Mouse (Mus musculus) spleen, postnatal 14 days (tissue): ENCODE results near the gene Itpk1.

Experiments
- DNase-seq, 2 experiments: peaks; one replicate each; pipeline ENCODE4 v3.0.0; 2021 to 2022; ENCODE audit warnings: low spot score in 2 of 2

Itpk1 gene

DNA sequence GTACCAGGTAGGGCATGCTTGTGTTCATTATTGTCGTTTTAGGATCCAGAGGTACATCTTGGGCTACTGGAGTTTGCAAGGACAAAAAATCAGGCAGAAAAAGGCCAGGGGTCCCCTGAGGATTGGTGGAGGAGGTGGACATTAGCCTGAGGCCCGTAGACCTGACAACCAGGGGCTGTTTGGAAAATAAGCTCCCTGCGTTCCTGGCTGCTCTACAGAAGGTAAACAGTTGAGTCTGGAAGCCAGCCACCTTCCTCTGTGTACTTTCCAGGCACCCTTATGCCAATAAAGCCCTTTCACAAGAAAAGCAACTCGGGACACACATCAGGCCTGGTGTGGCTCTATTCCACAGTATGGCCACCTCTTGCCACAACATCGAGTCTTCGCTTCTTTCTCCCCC lies 79.0 kb downstream of the Itpk1 start:
- no peak for DNase-seq

DNA sequence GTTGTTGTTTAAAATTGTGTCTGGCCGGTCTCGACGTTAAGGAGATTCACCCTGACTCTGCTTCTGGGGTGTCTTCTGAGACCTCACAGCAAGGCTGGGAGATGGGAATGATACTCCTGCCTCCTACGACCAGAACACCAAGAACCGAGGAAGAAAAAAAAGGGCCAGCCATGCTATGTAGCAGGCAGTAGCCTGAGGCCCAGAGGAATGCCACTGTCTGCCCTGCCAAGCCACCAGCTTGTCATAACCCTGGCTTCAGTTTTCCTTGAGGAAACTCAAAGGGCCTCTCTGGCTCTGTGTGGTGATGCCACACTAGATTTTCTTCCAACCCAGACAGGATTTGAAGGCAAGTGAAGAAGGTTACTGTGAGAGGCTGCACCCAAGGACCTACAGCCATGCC lies 79.6 kb downstream of the Itpk1 start:
- no peak for DNase-seq

DNA sequence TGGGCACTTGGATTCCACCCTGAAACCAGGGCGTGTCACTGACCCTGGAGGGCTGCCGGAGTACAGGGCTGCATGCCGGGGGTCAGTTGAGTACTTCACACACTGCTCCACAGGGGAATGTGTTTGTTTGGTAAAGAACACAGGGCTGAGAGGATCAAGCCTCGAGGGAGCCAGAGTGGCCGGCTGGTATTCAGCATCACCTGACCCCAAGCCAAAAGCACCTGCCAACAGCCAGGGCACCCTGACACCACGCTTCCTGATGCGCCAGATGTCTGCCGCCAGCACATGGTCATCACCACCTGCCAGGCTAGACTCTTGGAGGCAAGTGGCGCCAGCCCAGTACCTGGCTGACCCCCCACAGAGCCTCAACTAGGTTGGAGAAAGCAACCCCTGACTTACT lies 80.9 kb downstream of the Itpk1 start:
- no peak for DNase-seq

DNA sequence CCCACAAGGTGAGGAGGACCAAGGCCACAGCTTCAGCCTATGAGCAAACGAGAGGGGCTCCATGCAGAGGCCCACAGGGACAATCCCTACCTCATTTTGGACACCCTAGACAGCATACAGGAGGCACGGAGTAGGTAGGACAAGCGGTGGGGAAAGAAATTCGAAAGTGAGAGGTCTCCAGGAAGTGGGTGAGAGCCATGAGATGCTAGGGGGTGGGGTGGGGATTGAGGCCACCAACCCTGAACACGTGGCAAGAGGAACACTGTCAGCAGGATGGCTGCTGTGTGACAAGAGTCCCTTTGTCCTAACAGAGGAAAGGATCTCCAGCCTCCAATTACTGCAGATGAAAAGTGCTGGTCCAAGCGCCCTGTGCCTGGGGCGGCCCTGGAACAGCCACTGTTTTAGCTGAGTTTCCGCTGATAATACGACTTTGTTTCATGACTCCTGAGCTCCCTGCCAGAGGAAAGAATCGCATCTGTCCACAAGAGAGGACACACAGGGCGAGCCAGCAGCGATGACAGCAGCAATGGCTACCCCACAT lies 82.4 kb downstream of the Itpk1 start:
- DNase-seq, result no peak

DNA sequence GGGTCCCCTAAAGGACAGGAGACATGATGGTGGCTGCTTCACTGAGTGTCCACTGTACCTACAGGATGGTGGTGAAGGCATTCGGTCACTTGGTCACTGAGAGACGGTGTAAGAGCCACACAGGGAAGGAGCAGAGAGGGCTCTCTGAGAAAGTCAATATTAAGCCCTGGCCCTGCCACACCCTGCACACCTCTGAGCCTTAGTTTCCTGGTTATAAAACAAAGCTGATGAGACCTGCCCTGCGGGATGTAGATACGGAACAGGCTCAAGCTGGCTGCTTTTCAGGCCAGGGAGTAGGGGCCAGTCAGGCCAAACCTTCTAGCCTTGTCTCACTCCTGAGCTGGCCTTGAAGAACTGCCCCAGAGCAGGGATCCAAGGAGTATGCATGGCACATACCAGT lies 82.9 kb downstream of the Itpk1 start:
- DNase-seq, result no peak

DNA sequence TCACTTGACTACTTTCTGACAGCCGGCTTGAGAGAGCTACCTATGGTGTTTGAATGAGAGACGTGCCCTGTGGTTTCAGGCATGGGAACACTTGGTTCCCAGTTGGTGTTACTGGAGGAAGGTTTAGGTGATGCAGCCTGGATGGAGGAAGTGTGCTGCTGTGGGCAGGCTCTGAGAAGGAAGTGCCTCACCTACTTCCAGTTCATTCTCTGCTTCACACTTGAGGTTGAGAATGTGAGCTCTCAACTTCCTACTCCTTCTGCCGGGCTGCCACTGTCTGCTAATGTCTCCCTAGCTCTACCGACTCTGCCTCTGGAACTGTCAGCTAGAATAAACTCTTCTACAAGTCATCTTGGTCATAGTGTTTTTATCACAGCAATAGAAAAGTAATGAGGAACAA lies 83.5 kb downstream of the Itpk1 start:
- DNase-seq, result no peak

DNA sequence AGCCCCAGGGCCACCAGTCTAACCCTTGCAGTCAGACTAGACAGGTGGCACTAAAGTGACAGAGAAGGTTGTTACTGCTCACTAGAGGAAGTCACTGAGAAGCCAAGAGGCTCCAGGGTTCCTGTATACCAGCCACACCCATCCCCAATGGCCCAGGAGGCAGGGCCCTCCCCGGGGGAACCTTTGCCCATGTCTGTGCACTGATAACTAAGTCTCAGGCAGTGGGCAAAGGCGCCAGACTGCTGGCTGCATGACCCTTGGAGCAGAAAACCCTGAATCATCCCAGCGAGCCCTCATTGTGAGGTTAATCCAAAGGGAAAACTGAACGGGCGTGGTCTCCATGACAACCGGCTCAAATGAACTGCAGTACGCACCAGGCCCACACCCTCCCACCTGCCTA lies 84.8 kb downstream of the Itpk1 start:
- peak in 1 of 2 experiments; percentile 20 for DNase-seq

DNA sequence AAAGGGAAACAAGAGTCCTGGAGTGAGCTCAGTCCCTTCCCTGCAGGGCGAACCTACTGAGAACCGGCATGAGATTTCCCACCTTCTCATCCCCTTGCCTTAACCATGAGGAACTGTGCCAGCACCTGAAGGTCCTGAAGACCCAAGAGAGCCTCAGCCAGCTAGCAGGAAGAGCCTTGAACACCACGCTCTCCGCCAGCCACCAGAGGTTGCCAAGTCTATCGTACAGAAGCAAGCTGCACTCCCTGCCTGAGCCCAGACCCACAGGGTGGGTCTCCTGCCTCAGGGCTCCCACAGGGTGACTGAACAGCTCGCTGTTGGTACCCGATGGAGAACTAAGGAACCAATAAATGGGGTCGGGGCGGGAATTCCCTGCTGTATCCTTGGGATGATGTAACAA lies 86.6 kb downstream of the Itpk1 start:
- no peak for DNase-seq

DNA sequence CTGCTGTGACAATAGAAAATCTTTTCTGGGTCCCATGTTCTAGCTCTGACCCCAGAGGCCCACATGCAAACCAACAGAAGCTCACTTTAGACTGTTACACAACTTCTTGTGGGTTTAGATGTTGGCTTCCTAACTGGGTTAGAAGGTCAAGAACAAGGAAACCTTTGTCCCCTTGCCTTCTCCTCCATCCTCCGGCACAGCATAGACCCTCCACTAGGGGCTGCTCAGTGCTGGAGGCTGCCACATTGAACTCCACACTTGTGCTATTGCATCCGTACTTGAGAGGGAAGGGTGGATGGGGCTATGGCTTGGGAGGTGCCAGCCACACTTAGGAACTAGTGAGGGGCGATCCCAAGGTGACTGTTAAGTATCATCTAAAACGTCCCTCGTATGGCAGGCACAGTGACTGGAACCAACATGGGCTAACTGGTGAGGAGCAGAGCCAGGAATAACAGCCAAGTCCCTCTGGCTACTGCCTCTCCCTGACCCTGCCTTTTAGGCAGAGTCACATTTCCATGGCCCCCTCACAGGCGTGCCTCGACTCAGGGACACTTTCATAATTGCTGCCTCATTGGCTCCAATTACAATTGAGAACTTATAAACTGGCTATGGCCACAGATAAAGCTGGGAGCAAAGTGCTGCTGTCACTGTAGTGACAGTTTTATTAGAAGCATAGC lies 87.7 kb downstream of the Itpk1 start:
- DNase-seq, result no peak

DNA sequence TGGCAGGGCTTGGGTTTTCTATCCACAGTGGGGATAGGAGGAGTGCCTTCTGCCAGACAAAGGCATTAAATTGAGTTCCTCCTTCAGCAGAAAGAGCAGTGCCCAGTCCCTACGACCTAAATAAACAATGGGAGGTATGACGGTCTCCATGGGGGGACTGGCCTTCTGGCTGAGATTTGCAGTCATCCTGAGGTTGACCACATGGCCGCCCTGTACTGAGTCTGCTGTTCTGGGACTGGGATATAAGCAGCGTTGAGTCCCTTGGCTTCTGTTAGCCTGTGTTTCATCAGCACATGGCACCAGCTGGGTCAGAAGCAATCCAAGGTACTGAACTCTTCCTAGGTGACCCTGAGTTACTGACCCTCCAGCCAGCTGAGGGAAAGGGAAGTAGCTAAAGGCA lies 88.5 kb downstream of the Itpk1 start:
- no peak for DNase-seq

DNA sequence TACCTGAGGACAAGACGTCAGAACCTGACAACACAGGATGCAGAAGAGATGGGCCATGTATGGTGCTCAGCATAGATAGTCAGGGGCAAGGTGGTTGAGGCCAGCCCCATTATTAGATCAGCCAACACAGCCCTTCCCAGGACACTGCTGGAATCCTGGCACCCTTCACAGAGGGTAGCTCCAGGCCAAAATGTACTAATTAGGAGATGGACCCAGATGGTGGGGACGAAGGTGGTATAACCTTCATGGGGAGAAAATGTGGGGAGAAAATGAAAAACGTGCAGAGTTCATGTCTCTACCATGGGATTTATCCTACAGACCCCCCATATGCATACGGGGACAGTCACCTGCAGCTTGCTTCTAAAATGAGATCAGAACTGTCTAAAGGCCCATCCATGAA lies 91.3 kb downstream of the Itpk1 start:
- no peak for DNase-seq

DNA sequence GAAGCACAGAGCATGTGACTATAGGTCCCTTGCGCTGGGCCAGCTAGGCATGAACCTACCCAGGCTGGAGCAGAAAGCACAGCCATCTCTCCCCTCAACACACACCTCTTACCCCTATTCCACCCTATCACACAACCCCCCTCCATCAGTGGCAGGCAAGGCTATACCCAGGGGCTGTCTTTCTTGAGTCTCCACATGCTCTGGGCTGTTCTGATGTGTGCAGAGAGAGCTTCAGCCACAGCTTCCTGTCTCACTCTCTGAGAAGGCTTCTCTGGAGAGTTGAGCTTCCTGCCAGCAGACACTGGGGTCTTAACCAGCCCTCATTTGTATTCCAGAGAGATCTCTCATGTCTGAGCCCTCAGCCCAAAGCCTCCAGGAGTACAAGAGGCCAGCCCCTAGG lies 92.3 kb downstream of the Itpk1 start:
- no peak for DNase-seq

DNA sequence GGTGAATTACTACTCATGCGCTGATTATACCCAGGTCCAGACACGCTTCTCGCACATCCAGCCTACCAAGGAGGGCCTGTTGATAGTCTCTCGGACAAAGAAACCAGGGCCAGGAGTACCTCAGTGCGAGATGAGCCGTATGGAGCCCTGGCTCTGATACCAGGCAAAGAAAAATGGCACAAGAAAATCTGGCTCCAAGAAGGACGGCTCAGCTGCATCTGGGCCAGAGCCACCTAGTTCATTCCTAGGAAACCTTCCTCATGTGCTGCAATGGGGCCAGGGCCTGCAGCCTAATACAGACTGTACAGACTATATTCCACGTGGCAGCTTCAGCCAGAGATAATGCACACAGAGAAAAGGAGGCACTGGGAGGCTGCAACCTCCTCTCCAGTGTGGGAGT lies 93.8 kb downstream of the Itpk1 start:
- DNase-seq, result no peak

DNA sequence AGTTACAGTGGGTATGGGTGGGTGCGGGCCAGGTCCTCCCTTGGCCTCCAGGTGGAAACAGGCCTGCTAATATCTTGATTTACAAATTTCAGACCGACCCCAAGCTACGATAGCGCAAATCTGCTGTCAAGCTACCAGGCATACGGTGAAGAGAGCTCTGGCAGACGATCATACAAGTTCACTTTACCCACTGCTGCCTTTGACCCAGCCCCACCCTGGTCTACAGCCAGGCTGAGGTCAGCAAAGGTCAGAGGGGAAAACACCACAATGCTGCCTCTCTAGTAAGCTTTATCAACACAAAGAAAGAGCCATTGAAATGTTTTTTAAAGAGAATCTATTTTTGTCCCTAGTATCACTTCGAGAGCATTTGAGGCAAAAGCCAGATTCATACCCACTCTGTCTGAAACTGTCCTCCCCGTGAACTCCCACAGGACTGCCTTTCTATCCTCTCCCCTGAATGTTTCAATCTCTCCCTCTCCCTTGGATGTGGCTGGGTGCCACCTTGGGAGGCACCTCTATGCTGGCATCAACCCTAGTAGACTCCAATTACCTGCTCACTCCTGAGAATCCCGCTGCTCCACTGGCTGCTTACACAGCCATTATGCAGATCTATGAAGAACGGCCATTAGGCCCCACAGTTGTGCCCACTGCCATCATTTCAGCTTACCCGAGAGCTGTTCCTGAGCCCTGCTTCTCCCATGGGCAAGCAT lies 96.8 kb downstream of the Itpk1 start:
- no peak for DNase-seq

DNA sequence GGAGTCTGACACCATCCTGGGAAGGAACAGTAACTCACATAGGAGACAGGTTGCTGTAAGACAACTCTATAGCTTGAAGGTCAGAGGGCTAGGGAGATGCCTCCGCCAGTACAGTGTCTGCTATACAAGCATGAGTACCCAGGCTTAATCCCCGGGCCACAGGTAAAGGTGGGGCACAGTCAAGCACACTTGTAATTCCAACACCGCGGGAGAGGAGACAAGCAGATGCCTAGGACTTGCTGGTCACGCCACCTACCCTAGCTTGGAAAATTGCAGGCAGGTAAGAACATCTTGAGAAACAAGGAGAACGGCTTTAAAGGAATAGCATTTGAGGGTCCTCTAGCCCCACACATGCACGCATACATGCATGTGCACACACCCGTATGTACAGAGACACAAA lies 97.7 kb downstream of the Itpk1 start:
- no peak for DNase-seq

DNA sequence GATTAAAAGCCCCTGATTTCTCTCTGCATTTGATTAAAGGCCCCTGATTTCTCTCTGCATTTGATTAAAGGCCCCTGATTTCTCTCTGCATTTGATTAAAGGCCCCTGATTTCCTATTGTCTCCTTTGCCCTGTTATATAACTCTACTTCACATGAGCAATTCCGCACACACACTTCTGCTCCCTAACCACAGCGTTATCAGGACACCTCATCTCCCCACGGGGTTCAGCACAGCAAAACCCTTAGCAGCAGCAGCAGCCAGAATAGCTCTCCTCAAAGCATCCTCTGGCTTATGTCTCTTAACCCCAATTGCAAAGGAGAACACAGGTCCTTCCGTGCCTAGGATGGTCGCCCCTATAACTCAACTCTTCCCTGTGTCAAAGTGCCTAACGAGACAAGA lies 99.1 kb downstream of the Itpk1 start:
- no peak for DNase-seq

DNA sequence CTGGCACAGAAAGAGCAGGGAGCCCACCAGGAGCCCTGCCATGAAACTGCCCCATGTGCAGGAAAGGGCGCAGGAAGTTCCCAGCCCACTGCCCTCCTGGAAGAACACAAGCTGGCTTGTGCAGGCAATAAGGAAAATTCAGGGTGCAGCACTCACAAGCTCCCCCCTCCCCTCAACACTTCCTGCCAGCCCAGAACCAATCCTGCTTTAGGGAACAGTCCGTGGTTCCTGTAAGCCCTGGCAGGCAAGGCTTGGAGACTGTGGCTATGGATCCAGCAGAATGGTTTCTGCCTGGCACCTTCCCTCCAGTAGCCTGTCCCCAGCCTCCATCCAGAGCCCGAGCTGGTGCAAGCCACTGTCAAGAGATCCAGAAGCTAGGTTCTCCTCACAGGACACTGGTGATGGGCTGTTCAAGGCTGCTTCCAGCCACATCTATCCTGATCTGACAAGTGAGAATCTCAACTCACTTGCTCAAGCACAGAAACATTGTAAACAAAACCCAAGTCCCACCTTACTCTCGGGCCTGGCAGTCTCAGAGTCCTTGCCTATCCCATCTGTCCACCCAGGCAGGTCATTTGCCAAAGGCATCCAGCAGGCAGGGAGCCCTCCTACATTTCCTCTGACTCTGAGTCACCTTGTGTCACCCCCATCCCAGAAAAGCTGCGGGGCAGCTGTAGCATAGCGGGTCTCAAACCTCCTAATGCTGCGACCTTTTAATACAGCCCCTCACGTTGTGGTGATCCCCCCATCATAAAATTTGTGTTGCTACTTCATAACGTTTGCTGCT lies 102.3 kb downstream of the Itpk1 start:
- no peak for DNase-seq

DNA sequence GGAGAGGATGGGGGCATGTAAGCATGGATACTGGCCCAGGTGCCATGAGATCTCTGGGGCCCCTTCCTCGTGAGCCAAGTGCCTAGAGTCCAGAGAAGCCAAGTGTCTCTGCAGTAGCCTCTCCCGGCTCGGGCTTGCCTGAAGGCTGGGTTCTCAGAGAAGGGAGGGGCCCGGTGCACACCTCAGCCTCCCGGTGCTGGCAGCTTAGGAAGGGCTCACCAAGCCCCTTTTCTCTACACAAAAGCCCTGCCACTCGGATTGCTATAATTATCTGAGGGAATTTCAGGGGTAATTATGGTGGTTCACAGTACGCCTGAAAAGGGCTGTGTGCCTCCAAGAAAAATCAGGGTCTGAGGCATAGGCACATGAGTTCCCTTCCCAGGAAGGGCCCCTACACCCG lies 102.9 kb downstream of the Itpk1 start:
- no peak for DNase-seq

DNA sequence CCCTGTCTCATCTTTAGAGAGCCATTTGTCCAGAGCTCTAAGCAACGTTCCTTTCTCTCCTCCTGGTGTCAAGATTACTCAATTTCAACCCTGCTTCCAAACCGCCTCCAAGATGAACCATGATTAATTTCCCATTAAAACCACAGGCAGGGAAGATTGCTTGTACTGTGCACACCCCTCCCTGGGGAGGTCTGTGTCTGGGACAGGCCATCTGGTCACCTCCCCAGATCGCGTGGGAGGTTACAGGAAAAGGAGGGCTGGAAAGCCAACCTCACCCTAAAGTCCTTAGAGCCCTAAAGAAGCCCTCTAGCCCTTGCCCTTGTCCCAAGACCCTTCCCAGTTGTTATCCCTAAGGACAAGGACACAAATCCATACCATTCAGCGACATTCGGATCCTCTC lies 104.4 kb downstream of the Itpk1 start:
- no peak for DNase-seq

DNA sequence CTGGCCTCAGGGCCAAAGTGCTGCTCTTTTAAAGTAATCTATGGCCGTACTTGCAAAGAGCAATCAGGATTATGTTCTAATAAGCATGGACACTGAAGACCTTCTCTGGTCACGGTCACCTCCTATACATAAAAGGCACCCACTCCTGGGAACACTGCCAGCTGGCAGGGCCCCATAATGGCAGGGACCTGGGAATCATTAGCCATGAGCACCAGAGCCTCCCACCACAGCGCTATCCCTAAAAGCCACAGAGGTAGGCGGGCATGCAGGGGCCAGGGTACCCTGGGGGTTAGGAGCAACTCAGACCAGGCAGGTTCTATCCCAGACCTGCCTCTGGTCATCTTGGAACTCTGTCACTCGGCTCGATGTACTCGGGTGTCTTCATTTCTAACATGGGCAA lies 104.9 kb downstream of the Itpk1 start:
- no peak for DNase-seq

DNA sequence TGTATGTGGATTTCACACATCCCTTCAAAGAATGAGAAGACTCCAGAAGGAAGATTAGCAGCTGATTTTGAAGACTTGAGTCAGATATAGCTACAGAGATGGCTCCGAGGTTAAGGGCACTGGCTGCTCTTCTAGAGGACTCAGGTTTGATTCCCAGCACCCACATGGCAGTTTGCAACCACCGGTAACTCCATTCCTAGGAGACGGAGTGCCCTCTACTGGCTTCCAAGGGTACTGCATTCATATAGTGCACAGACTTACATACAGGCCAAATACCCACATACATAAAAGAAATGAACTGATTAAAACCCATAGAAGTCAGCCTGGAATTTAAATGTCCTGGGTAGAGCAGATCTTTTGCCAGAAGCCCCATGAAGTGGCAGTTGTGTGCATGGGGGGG lies 106.2 kb downstream of the Itpk1 start:
- DNase-seq, result no peak

DNA sequence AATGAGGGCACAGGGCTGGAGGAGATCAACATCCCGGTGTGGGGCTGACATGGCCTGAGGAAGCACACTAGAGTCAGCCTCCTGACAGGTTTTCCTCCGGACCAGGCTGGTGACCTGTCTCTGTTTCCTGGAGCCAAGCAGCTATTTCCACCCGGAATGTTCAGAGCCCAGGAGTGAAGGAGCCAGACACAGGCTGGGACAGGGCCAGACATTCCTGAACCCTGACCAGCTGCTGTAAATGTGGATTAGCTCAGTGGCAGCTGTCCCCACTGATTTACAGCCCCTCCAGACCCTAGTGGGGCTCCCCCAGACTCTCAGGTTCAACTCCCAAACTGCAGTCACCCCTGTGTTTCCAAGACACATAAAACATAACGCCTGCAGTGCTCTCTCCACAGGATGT lies 107.3 kb downstream of the Itpk1 start:
- DNase-seq, result no peak

DNA sequence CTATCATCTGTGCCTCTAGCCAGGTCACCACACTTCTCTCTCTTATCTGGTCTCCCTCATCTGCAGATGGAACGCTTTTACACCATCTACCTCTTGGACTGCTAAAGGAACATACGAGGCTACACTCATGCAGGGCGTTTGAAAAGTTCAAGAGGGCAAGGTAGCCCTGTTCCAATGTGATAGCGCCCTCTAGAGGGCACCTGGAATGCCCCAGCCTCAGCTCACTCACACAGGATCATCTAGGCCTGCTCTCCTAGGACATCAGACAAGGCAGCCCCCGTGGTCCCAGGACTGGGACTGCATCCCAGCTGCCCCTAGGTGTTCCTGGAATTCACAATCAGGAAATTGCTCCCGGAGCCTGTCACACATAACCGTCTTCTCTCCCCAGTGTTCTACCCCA lies 108.3 kb downstream of the Itpk1 start:
- no peak for DNase-seq
